Mouse (Mus musculus) heart, embryonic 11.5 days (tissue): Measurements from ENCODE around the gene Npm1. TPM values are rescaled to one million over a fixed set of nuclear protein-coding genes. Genes with fewer than 3 reads are reported as not detected.

Experiments
- ATAC-seq: fragments of 200-750 bp; cut with Nextera tagmentation; replicated peaks from 2 replicates; pipeline ENCODE4 v1.8.0; 2017; ENCODE audit warnings: moderate library complexity; ENCODE audit not compliant: insufficient number of reproducible peaks, low FRiP score, low TSS enrichment
- H3K27ac ChIP-seq: fragments of 300-500 bp; sonication (generic); 2 replicates; pipeline ENCODE4 v1.5.1; 2014; ENCODE audit warnings: mild to moderate bottlenecking, low read depth, low read length
- H3K27me3 ChIP-seq: fragments of 300-500 bp; sonication (generic); 2 replicates; pipeline ENCODE4 v1.6.1; 2014; ENCODE audit warnings: mild to moderate bottlenecking, low read length, mixed read lengths; ENCODE audit not compliant: control insufficient read depth, insufficient read depth
- H3K36me3 ChIP-seq: fragments of 300-500 bp; sonication (generic); 2 replicates; pipeline ENCODE4 v1.6.1; 2014; ENCODE audit warnings: mild to moderate bottlenecking, low read length, moderate library complexity, mixed read lengths; ENCODE audit not compliant: control insufficient read depth, insufficient read depth
- H3K4me1 ChIP-seq: fragments of 300-500 bp; sonication (generic); 2 replicates; pipeline ENCODE4 v1.6.1; 2014; ENCODE audit warnings: low read length; ENCODE audit not compliant: control insufficient read depth, insufficient read depth
- H3K4me2 ChIP-seq: fragments of 300-500 bp; sonication (generic); 2 replicates; pipeline ENCODE4 v1.6.1; 2014; ENCODE audit warnings: mild to moderate bottlenecking, moderate library complexity
- H3K4me3 ChIP-seq: fragments of 300-500 bp; sonication (generic); 2 replicates; pipeline ENCODE4 v1.5.1; 2014; ENCODE audit warnings: low read depth, low read length
- H3K9ac ChIP-seq: fragments of 300-500 bp; sonication (generic); 2 replicates; pipeline ENCODE4 v1.6.1; 2014; ENCODE audit warnings: mild to moderate bottlenecking, low read depth, low read length, moderate library complexity
- H3K9me3 ChIP-seq: fragments of 300-500 bp; sonication (generic); replicated peaks from 2 replicates; pipeline ENCODE4 v1.6.1; 2016; ENCODE audit warnings: low read length; ENCODE audit not compliant: control insufficient read depth
- WGBS: fragments of 180-500 bp; shearing (Covaris S2); extraction: QIAGEN DNeasy Blood & Tissue Kit; methylation state at CpG from one replicate; pipeline ENCODE4 v1.1.7; 2014; ENCODE audit not compliant: insufficient replicate concordance; 5-methylcytosine and 5-hydroxymethylcytosine counted together
- polyA plus RNA-seq: library from polyadenylated mRNA; unstranded; fragments of >200 nt; fragmentation: Nextera tagmentation; extraction: Ambion mirVana; gene quantifications from 2 replicates; pipeline ENCODE4 v1.2.1, GENCODE M21; 2014

Gene Npm1
- polyA plus RNA-seq, 1 experiment from 2014 or later = 689 TPM

DNA sequence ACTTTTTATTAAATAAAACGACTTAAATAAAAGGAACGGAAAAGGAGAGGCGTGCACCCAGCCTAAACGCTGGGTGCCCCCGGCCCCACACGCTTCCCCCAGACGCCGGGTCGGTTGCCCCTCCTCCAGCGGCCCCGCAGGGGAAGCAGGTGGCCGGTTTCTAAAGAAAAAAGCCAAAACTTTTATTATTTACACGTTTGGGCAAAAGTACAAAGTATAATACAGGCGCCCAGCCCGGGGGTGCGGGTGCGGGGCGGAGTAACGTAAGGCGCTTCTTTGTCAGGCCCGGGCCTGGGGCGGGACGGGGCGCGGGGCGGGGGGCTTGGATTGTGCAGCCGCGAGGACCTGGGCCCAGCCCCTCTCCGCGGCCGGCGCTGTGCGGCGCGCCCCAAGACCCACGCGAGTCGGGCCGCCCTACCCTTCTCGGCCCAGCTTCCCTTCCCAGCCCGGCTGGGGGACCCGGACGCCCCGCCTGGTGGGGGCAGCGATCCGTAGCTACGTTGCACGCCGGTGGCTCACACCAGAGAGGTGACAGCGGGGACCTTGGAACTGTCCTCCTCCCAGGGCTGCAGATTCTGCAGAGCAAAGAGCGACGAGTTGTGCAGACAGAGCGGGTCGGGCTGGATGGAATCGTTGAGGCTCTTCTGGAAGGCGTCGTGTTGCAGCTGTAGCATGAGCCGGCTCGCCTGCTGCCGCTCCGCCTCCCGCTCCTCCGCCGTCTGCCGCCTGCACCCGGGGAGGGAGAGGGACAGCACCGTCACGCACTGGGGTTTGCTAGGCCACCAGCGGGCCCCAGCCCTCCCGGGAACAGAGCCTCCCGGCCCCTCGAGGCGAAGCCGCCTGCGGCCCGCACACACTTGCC lies 38.0 kb upstream of the Npm1 start:
- peak; percentile 24; the same call in 1 of the 2 replicates for ATAC-seq
- Histone ChIP-seq H3K36me3 (no peaks in the 10 kb centered on the region), H3K27ac (no peak overlapping the region), H3K4me1 (peaks cover 20% of the 10 kb centered on the region), H3K4me2 (peak overlapping the region; percentile 61), H3K27me3 (peaks cover 94% of the 10 kb centered on the region), H3K9ac (no peak overlapping the region), H3K4me3 (peak overlapping the region; percentile 30), H3K9me3 (peaks cover 3% of the 10 kb centered on the region; the same call in 1 of the 2 replicates)
- under 1% methylated on average over 76 of the region's 76 CpGs for WGBS

DNA sequence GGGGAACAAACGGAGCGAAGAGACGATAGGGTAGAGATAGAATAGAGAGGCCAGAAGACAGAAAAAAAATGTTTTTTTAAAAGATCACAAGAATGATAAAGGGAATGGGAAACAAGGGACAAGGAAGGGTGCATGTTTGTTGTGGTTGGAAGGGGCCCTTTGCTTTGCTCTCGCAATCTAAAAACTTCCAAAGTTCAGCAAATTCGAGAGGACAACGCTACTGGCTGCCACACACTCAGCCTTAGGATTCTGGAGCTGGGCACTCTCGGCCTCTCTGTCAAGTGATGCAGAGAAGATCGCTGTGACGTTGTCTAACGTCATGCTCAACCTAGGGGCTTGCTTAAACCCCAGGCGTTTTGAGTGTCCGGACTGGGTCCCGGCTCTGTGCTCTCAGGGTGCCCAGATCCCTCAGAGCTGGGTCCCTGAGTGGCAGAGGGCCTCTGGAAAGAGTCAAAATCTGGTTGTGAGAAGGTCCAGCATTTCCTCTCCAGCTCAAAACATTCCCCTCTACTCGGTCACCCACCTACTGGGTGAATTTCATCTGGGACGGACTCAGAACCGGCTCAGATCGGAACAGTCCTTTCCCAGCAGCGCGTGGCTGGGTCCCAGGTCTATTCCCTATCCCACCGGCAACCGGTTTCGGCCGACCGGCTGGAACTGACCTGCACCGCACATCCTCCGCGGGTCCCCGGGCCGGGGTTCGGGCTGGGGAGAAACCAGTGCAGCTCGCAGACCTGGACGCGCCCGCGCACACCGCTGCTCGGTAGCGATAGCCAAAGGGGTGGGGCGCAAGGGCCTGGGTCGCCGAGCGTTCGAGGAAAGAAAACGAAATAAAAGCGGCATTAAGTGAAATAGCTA lies 37.1 kb upstream of the Npm1 start:
- H3K36me3 ChIP-seq = no peaks in the 10 kb centered on the region
- peak overlapping the region; percentile 61 for H3K4me2 ChIP-seq
- 1% methylated on average over 45 of the region's 45 CpGs for WGBS
- no peak for ATAC-seq
- H3K27ac ChIP-seq = no peak overlapping the region
- peak overlapping the region; percentile 30 for H3K4me3 ChIP-seq
- no peak overlapping the region for H3K9ac ChIP-seq
- peaks cover 20% of the 10 kb centered on the region for H3K4me1 ChIP-seq
- H3K9me3 ChIP-seq = peaks cover 3% of the 10 kb centered on the region; the same call in 1 of the 2 replicates
- H3K27me3 ChIP-seq = peaks cover 94% of the 10 kb centered on the region

DNA sequence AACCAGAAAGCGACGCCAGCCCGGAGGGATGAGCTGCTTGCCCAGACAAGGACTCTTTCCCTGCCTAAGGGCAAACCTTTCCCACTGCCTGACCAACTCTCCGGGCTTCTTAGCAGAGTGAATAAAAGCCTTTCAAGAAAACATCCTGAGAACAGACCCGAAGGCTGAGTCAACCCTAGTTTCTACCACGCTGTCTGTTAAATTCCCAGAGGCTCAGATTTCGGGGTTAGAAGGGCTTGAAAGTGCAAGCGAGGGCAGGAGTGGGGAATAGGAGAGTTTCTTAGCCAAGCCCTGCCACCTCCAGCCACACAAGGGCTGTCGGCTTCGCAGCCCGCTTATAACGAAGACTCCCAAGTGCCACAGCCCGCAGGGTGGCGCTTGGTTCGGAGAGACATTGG lies 36.1 kb upstream of the Npm1 start:
- no peak for ATAC-seq
- peaks cover 88% of the 10 kb centered on the region for H3K27me3 ChIP-seq

DNA sequence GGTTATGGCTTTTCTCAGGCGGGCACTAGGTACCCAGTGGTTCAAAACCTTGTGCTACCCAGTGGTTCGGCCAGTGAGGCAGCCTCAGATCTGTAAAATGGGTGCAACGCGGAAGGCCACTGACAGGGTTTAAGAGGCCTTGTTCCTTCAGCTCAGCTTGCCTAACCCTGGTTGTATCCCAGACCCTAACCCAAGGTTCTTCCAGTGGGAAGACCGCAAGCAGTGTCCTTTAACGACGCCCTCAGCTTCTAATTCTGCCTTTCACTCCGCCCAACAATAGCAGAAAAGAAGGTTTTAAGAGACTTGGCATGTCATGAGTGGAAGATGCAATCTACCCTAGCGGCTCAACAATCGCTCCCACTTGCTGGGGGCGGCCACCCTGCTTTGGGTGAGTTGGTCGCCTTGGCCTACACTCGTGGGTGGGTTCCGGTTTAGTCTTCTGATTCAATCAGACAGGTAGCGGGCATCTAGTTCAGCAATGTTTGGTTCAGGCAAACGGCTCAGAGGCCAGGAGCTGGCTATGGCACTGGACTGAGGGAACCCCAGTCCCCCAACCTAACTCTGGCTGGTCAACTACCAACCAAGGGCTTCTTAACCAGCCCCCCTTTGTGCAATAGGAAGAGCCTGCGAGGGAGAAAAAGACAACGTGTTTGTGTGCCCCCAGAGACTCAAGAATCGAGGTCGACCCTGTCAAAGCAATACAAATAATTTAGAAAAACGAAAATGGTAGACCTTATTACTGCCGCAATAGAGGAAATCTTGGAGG lies 35.5 kb upstream of the Npm1 start:
- Histone ChIP-seq H3K4me1 (peaks cover 20% of the 10 kb centered on the region), H3K4me2 (no peak overlapping the region), H3K36me3 (no peaks in the 10 kb centered on the region), H3K27ac (no peak overlapping the region), H3K9ac (no peak overlapping the region), H3K4me3 (no peak overlapping the region), H3K9me3 (peaks cover 3% of the 10 kb centered on the region; the same call in 1 of the 2 replicates), H3K27me3 (peaks cover 89% of the 10 kb centered on the region)
- 20% methylated on average over 22 of the region's 22 CpGs for WGBS
- ATAC-seq = no peak

More for the DNA sequence above, 36.1 kb upstream of the Npm1 start:
- Histone ChIP-seq H3K36me3 (no peaks in the 10 kb centered on the region), H3K4me1 (peaks cover 20% of the 10 kb centered on the region), H3K4me2 (no peak overlapping the region), H3K9ac (no peak overlapping the region), H3K27ac (no peak overlapping the region), H3K9me3 (peaks cover 3% of the 10 kb centered on the region; the same call in 1 of the 2 replicates), H3K4me3 (no peak overlapping the region)
- 2% methylated on average over 15 of the region's 15 CpGs for WGBS

DNA sequence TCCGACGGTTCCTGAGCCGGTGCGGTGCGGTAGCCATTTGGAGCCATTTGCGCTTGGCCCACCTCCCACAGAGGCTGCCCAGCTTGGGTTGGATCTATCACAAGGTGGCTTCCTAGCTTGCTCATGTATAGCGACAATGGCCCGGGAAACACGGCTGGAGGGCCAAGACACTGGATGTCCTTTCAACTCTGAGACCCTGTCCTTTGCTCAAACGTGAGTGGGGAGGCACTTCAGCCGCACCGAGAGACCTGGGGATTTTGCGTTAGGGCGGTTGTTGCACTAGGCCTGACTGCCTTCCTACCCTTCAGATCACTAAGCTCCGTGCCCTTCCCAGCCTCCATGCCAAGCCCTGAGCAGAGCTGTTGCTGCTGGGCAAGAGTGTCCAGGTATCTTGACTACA lies 34.7 kb upstream of the Npm1 start:
- ATAC-seq = no peak
- H3K9ac ChIP-seq = no peak overlapping the region
- H3K27me3 ChIP-seq = peaks cover 88% of the 10 kb centered on the region
- no peaks in the 10 kb centered on the region for H3K36me3 ChIP-seq
- 19% methylated on average over 15 of the region's 15 CpGs for WGBS
- peaks cover 12% of the 10 kb centered on the region for H3K4me1 ChIP-seq
- H3K9me3 ChIP-seq = peaks cover 3% of the 10 kb centered on the region; the same call in 1 of the 2 replicates
- no peak overlapping the region for H3K4me2 ChIP-seq
- H3K4me3 ChIP-seq = no peak overlapping the region
- H3K27ac ChIP-seq = no peak overlapping the region

- H3K4me1 ChIP-seq = peaks cover 10% of the 10 kb centered on the region
- ATAC-seq = no peak
- WGBS = 27% methylated on average over 13 of the region's 13 CpGs
- no peak overlapping the region for H3K4me3 ChIP-seq
- H3K9ac ChIP-seq = no peak overlapping the region
- peaks cover 3% of the 10 kb centered on the region; the same call in 1 of the 2 replicates for H3K9me3 ChIP-seq
- no peak overlapping the region for H3K4me2 ChIP-seq
- no peaks in the 10 kb centered on the region for H3K36me3 ChIP-seq
- no peak overlapping the region for H3K27ac ChIP-seq
- H3K27me3 ChIP-seq = peaks cover 83% of the 10 kb centered on the region
These were observed 34.1 kb upstream of the Npm1 start for GRCm38 (mm10) chr11:33197133-33197514.

GRCm38 (mm10) chr11:33196447-33197132 lies 33.6 kb upstream of the Npm1 start:
- Histone ChIP-seq H3K27ac (no peak overlapping the region), H3K27me3 (peaks cover 82% of the 10 kb centered on the region), H3K4me3 (no peak overlapping the region), H3K9ac (no peak overlapping the region), H3K36me3 (no peaks in the 10 kb centered on the region), H3K4me1 (peaks cover 10% of the 10 kb centered on the region), H3K9me3 (peaks cover 3% of the 10 kb centered on the region; the same call in 1 of the 2 replicates), H3K4me2 (no peak overlapping the region)
- ATAC-seq = no peak
- 8% methylated on average over 24 of the region's 24 CpGs for WGBS
